In genomic region chr9:87372251-87372905, GRCm38 (mm10) we compare ENCODE assay signal across 23 mouse cellular contexts.
A peak's percentile ranks its signal among the peaks of the same experiment; 100 is the strongest.
DNase-seq lines count a peak whose midpoint lies in the region; ATAC-seq lines count a peak whose summit lies in the region.
"Had no signal": no experiment of that assay in that cellular context is flagged by ENCODE, and none has a peak within 500 bp of the region (broad histone marks: within the 10 kb centered on the region; RNA-seq: fewer than 3 reads in every experiment).

No protein-coding gene starts in this region.

- peaks cover 29% of the 10 kb centered on the region; the same call in 1 of the 2 replicates for H3K27me3 ChIP-seq in limb, embryonic 12.5 days
- H3K27me3 ChIP-seq in midbrain, embryonic 16.5 days (ENCODE audit: control insufficient read depth, insufficient read depth, low read depth, low read length) = peaks cover 2% of the 10 kb centered on the region; the same call in 1 of the 2 replicates
- H3K27me3 ChIP-seq: heart, embryonic 12.5 days; hindbrain, embryonic 13.5 days had no signal

- ATAC-seq in limb, embryonic 12.5 days (ENCODE audit: insufficient number of reproducible peaks, insufficient read depth, low FRiP score, low TSS enrichment, low read depth) = 0 out of 2 replicates have a peak, but pooled peaks have one; percentile 32
- peak; percentile 67; the same call in 1 of the 2 replicates for ATAC-seq in midbrain, embryonic 16.5 days
- ATAC-seq in megakaryocyte progenitor cell, adult 5-6 weeks (replicated peaks; ENCODE audit: poor library complexity) = no peak
- ATAC-seq: inflammation-experienced regulatory T-cells, adult 6 months; lung, postnatal 0 days had no signal

- peak; percentile 30 for DNase-seq in embryo, embryonic 11 days
- no peak for DNase-seq in embryo, embryonic 9.5 days (ENCODE audit: extremely low spot score)
- peak; percentile 3 to 9 for DNase-seq in heart, postnatal 10 days
- DNase-seq in heart, adult 18-20 months = no peak
- DNase-seq in cerebellum, adult 18-20 months = no peak
- DNase-seq: adrenal gland, postnatal 14 days; cerebellum, adult 11-12 months; cerebellum, postnatal 25 days; kidney, adult 2 months; kidney, postnatal 14 days; left cerebral cortex, postnatal 4 days; retina, postnatal 1 day; right cerebral cortex, postnatal 4 days had no signal

- H3K36me3 ChIP-seq in limb, embryonic 12.5 days = no peaks in the 10 kb centered on the region
- no peaks in the 10 kb centered on the region for H3K36me3 ChIP-seq in midbrain, embryonic 16.5 days (ENCODE audit: control insufficient read depth, insufficient read depth, low read length)
- H3K36me3 ChIP-seq: embryonic facial prominence, embryonic 13.5 days; G1E; heart, embryonic 12.5 days; hindbrain, embryonic 13.5 days had no signal

- H3K27ac ChIP-seq in limb, embryonic 12.5 days = no peak overlapping the region
- no peak overlapping the region for H3K27ac ChIP-seq in midbrain, embryonic 16.5 days (ENCODE audit: low read length)
- H3K27ac ChIP-seq: embryonic facial prominence, embryonic 13.5 days; hindbrain, embryonic 13.5 days; liver, embryonic 14.5 days had no signal

- H3K4me1 ChIP-seq in limb, embryonic 12.5 days (replicated peaks) = peaks cover 50% of the 10 kb centered on the region
- no peaks in the 10 kb centered on the region for H3K4me1 ChIP-seq in midbrain, embryonic 16.5 days (ENCODE audit: control insufficient read depth, insufficient read depth, low read length)
- H3K4me1 ChIP-seq: hindbrain, embryonic 13.5 days had no signal

- H3K4me3 ChIP-seq in limb, embryonic 12.5 days (replicated peaks) = no peak overlapping the region
- no peak overlapping the region for H3K4me3 ChIP-seq in midbrain, embryonic 16.5 days (ENCODE audit: low read depth, low read length)
- H3K4me3 ChIP-seq: embryonic facial prominence, embryonic 13.5 days; heart, embryonic 12.5 days; hindbrain, embryonic 13.5 days had no signal

- intact Hi-C loops in heart, postnatal 10 days (cut with DNase I) = no loop called here

- H3K9me3 ChIP-seq in limb, embryonic 12.5 days = no peaks in the 10 kb centered on the region
- no peaks in the 10 kb centered on the region for H3K9me3 ChIP-seq in midbrain, embryonic 16.5 days (replicated peaks; ENCODE audit: control insufficient read depth, low read length, poor library complexity, severe bottlenecking)
- H3K9me3 ChIP-seq: embryonic facial prominence, embryonic 13.5 days; G1E; heart, embryonic 12.5 days; hindbrain, embryonic 13.5 days had no signal

- 23% methylated on average over 4 of the region's 4 CpGs for WGBS in limb, embryonic 12.5 days
- WGBS in midbrain, embryonic 16.5 days = 38% methylated on average over 4 of the region's 4 CpGs

- no peak overlapping the region for H3K9ac ChIP-seq in limb, embryonic 12.5 days (replicated peaks)
- no peak overlapping the region for H3K9ac ChIP-seq in midbrain, embryonic 16.5 days (ENCODE audit: low read depth, low read length)
- H3K9ac ChIP-seq: embryonic facial prominence, embryonic 13.5 days; heart, embryonic 12.5 days; hindbrain, embryonic 13.5 days; liver, embryonic 14.5 days had no signal

- no peak overlapping the region for H3K4me2 ChIP-seq in limb, embryonic 12.5 days
- no peak overlapping the region for H3K4me2 ChIP-seq in midbrain, embryonic 16.5 days (ENCODE audit: low read length)
- H3K4me2 ChIP-seq: embryonic facial prominence, embryonic 13.5 days; heart, embryonic 12.5 days; hindbrain, embryonic 13.5 days had no signal

Comparison
In these comparisons a context has a peak if more than half of its experiments do, and no peak if none do; other contexts are left out.
1. DNase-seq: peak in embryo, embryonic 11 days (single experiment) and heart, postnatal 10 days (2 of 2); none in embryo, embryonic 9.5 days (single experiment), heart, adult 18-20 months (0 of 2) and cerebellum, adult 18-20 months (0 of 2).